Mouse (Mus musculus): ENCODE data around the gene Slc7a11. TPM values are rescaled to one million over a fixed set of nuclear protein-coding genes. Genes with fewer than 3 reads are reported as not detected.

Gene Slc7a11
- polyA plus RNA-seq, 1 experiment from 2014 or later: 3.1 TPM

DNA sequence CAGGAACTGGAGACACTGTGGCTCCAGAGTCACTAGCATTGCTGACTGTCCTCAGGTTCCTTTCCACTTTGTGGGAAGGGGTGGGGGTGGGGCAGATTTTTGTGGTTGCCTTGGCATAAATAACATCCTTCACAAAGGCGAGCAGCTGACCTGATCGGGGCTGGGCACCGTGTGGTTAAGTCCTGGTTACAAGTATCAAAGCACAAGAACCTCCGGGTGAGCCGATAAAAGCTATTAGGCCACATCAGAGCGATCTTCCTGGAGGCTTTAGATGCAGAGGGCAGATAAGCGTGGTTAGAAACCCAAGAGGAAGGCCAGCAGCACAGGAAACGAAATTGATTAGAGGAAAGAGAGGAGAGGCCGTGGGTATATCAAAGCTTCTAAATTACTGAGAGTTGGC is 55.1 kb downstream of the Slc7a11 start:
- Histone ChIP-seq H3K9ac (replicated peaks) (no peak overlapping the region), H3K9me3 (replicated peaks) (0 out of 2 replicates have a peak, but pooled peaks cover 2% of the 10 kb centered on the region), H3K27ac (replicated peaks) (no peak overlapping the region), H3K27me3 (replicated peaks) (no peaks in the 10 kb centered on the region), H3K4me2 (no peak overlapping the region), H3K36me3 (no peaks in the 10 kb centered on the region), H3K4me1 (no peaks in the 10 kb centered on the region), H3K4me3 (replicated peaks) (no peak overlapping the region)
- ATAC-seq (ENCODE audit: low FRiP score): no peak
- WGBS: 82% methylated on average over 9 of the region's 9 CpGs

GRCm38 (mm10) chr3:50387280-50387679 is 56.1 kb downstream of the Slc7a11 start:
- ATAC-seq (ENCODE audit: low FRiP score): no peak
- WGBS: 51% methylated on average over 4 of the region's 4 CpGs

DNA sequence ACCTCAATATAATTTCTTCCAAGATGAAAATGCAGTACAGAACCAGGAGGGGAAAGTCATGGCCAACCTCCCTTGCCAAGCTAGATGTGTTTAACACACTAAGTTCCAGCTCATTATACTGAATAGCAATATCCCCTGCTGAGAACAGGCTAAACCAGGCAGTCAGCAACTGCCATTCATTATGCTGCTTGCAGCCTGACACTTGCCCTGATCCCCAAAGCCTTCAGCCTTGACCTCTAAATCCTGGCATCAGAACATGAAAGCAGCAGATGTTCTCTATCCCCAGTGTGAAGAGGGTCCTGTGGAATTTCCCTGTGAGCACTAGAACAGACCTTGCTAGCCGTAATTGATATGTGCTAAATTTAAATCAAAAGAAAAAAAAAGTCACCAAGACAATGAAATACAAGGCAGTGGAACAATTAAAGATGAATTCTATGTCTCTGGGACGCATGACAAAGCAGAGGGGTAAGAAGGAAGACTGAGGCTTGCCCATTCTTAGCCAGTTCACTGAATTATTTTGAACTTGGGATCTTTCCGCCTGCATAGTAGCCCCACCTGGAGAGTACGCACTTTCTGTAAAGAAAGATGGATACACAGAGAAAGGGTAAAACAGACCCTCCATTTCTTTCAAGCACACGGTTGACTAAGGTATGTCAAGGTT is 56.7 kb downstream of the Slc7a11 start:
- H3K27ac ChIP-seq (replicated peaks): no peak overlapping the region
- H3K4me3 ChIP-seq (replicated peaks): no peak overlapping the region
- no peaks in the 10 kb centered on the region for H3K36me3 ChIP-seq
- 67% methylated on average over 5 of the region's 5 CpGs for WGBS
- H3K4me2 ChIP-seq: no peak overlapping the region
- 0 out of 2 replicates have a peak, but pooled peaks cover 2% of the 10 kb centered on the region for H3K9me3 ChIP-seq (replicated peaks)
- H3K27me3 ChIP-seq (replicated peaks): no peaks in the 10 kb centered on the region
- no peak for ATAC-seq (ENCODE audit: low FRiP score)
- no peak overlapping the region for H3K9ac ChIP-seq (replicated peaks)
- peaks cover 13% of the 10 kb centered on the region for H3K4me1 ChIP-seq

More at GRCm38 (mm10) chr3:50387280-50387679, 56.1 kb downstream of the Slc7a11 start:
- Histone ChIP-seq H3K4me1 (peaks cover 7% of the 10 kb centered on the region), H3K36me3 (no peaks in the 10 kb centered on the region), H3K4me3 (replicated peaks) (no peak overlapping the region), H3K9me3 (replicated peaks) (0 out of 2 replicates have a peak, but pooled peaks cover 2% of the 10 kb centered on the region), H3K27ac (replicated peaks) (no peak overlapping the region), H3K4me2 (no peak overlapping the region), H3K27me3 (replicated peaks) (no peaks in the 10 kb centered on the region), H3K9ac (replicated peaks) (no peak overlapping the region)

DNA sequence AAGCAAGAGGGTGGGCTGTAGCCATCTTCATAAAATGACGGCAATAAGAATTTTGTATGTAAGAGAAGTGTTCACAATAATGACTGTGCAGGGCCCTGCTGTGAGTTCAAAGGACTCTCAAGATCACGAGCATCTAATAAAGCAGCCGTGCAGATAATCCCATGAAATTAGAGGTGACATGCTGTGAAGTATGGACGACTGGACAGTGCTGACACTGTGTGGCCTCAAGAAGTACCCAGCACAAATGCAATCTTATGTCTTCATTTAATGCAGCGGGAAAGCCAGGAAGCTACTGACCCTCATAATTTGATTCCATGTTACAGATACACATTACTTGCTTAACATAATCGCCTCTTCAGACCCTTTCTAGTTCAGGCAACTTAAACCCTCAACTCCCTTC is 57.3 kb downstream of the Slc7a11 start:
- H3K27me3 ChIP-seq (replicated peaks): no peaks in the 10 kb centered on the region
- H3K4me2 ChIP-seq: no peak overlapping the region
- 0 out of 2 replicates have a peak, but pooled peaks cover 2% of the 10 kb centered on the region for H3K9me3 ChIP-seq (replicated peaks)
- peaks cover 14% of the 10 kb centered on the region for H3K4me1 ChIP-seq
- no peak for ATAC-seq (ENCODE audit: low FRiP score)
- H3K27ac ChIP-seq (replicated peaks): no peak overlapping the region
- WGBS: 45% methylated on average over 6 of the region's 6 CpGs
- no peak overlapping the region for H3K4me3 ChIP-seq (replicated peaks)
- no peak overlapping the region for H3K9ac ChIP-seq (replicated peaks)
- H3K36me3 ChIP-seq: no peaks in the 10 kb centered on the region

DNA sequence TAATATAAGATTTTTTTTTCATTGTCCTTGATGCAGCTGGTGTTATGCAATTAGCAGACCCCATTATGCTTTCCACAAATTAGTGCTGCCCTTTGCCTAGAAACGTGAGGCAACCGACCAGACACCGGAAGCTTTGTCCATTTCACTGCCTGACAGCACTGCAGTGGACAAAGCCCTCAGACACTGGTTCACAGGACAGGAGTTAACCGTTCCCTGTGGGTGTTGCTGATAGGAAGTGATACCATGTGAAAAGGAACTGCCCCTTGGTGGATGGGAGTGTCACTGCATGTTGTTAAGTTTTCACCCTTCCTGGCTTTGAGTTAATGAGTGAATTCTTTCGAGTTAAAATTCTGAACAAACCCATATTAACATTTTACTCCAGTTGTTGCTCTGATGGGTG is 60.7 kb downstream of the Slc7a11 start:
- no peaks in the 10 kb centered on the region for H3K27me3 ChIP-seq (replicated peaks)
- H3K4me1 ChIP-seq: peaks cover 16% of the 10 kb centered on the region
- no peaks in the 10 kb centered on the region for H3K36me3 ChIP-seq
- peak overlapping the region; percentile 52 for H3K4me2 ChIP-seq
- peak overlapping the region; percentile 60; the same call in 1 of the 2 replicates for H3K27ac ChIP-seq (replicated peaks)
- 25% methylated on average over 5 of the region's 5 CpGs for whole genome bisulfite sequencing
- ATAC-seq (ENCODE audit: low FRiP score): no peak
- no peak overlapping the region for H3K4me3 ChIP-seq (replicated peaks)
- no peaks in the 10 kb centered on the region for H3K9me3 ChIP-seq (replicated peaks)
- no peak overlapping the region for H3K9ac ChIP-seq (replicated peaks)

DNA sequence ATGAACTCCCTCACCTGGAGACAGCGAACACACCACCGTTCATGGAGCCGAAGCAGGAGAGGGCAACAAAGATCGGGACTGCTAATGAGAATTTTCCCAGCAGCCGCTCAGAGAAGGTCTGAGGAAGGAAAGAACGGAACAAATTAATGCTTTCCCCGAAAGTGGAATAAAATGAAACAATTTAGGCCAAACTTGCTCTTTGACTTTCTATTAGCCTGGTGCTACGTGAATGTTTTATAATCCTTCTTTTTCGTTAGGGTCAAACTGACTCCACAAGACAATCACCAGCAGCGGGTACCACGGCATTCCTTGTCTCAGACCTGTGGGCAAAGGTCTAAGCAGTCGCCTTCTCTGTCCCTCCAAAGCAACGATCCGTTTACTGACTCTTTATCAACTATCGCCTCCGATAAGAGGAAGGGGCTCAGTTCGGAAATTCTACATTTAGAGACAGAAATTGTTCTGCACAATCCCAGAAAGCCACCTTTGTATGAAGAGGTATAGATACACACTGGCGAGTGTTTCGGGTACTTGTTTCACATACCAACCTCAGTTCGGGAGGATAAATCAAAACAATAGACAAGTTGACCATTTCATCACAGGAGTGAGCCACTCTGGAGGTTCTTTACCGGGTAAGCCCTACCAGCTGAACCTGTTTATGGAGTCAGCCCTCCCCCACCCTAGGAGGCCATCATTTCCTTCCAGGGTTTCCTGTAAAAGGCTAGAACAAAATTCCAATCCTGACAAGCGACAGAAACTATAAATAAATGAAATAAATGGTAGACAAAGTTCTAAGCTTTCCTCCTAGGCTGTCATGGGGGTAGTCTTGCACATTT is 61.3 kb downstream of the Slc7a11 start:
- 41% methylated on average over 22 of the region's 22 CpGs for WGBS
- ATAC-seq (ENCODE audit: low FRiP score): peak; percentile 63; the same call in 1 of the 2 replicates
- peak overlapping the region; percentile 60 for H3K27ac ChIP-seq (replicated peaks)
- no peaks in the 10 kb centered on the region for H3K27me3 ChIP-seq (replicated peaks)
- peak overlapping the region; percentile 34 for H3K4me3 ChIP-seq (replicated peaks)
- no peaks in the 10 kb centered on the region for H3K36me3 ChIP-seq
- H3K4me2 ChIP-seq: peak overlapping the region; percentile 52
- H3K4me1 ChIP-seq: peaks cover 16% of the 10 kb centered on the region
- 0 out of 2 replicates have a peak overlapping the region, but pooled peaks have one; percentile 27 for H3K9ac ChIP-seq (replicated peaks)
- no peaks in the 10 kb centered on the region for H3K9me3 ChIP-seq (replicated peaks)

GRCm38 (mm10) chr3:50381160-50381860 is 62.1 kb downstream of the Slc7a11 start:
- no peaks in the 10 kb centered on the region for H3K9me3 ChIP-seq (replicated peaks)
- no peaks in the 10 kb centered on the region for H3K27me3 ChIP-seq (replicated peaks)
- WGBS: 15% methylated on average over 10 of the region's 10 CpGs
- H3K4me2 ChIP-seq: peak overlapping the region; percentile 52
- peak overlapping the region; percentile 34 for H3K4me3 ChIP-seq (replicated peaks)
- 0 out of 2 replicates have a peak overlapping the region, but pooled peaks have one; percentile 27 for H3K9ac ChIP-seq (replicated peaks)
- no peak overlapping the region for H3K27ac ChIP-seq (replicated peaks)
- peaks cover 16% of the 10 kb centered on the region for H3K4me1 ChIP-seq
- ATAC-seq (ENCODE audit: low FRiP score): peak; percentile 89
- H3K36me3 ChIP-seq: no peaks in the 10 kb centered on the region

- Histone ChIP-seq H3K4me2 (no peak overlapping the region), H3K36me3 (no peaks in the 10 kb centered on the region), H3K4me1 (peaks cover 16% of the 10 kb centered on the region), H3K9ac (replicated peaks) (no peak overlapping the region), H3K27ac (replicated peaks) (no peak overlapping the region), H3K4me3 (replicated peaks) (no peak overlapping the region), H3K27me3 (replicated peaks) (no peaks in the 10 kb centered on the region), H3K9me3 (replicated peaks) (no peaks in the 10 kb centered on the region)
- 59% methylated on average over 8 of the region's 8 CpGs for WGBS
- ATAC-seq (ENCODE audit: low FRiP score): no peak
These were observed 63.5 kb downstream of the Slc7a11 start for GRCm38 (mm10) chr3:50379942-50380341.

GRCm38 (mm10) chr3:50375477-50375876 is 67.9 kb downstream of the Slc7a11 start:
- Histone ChIP-seq H3K4me1 (no peaks in the 10 kb centered on the region), H3K36me3 (no peaks in the 10 kb centered on the region), H3K9me3 (replicated peaks) (no peaks in the 10 kb centered on the region), H3K27me3 (replicated peaks) (no peaks in the 10 kb centered on the region), H3K4me2 (no peak overlapping the region), H3K27ac (replicated peaks) (no peak overlapping the region), H3K9ac (replicated peaks) (no peak overlapping the region), H3K4me3 (replicated peaks) (no peak overlapping the region)
- peak; percentile 35; the same call in 1 of the 2 replicates for ATAC-seq (ENCODE audit: low FRiP score)

DNA sequence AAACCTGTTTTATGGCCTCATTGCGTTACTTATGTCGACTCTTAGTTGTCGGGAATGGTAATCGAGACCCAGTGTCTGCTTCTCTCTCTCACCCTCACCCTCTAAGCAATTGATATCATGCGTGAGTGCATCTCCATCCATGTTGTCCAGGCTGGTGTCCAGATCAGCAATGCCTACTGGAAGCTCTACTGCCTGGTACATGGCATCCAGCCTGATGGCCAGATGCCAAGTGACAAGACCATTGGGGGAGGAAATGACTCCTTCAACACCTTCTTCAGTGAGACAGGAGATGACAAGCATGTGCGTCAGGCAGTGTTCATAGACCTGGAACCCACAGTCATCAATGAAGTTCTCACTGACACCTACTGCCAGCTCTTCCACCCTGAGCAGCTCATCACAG is 73.6 kb downstream of the Slc7a11 start:
- no peaks in the 10 kb centered on the region for H3K27me3 ChIP-seq (replicated peaks)
- no peak overlapping the region for H3K4me3 ChIP-seq (replicated peaks)
- no peak overlapping the region for H3K27ac ChIP-seq (replicated peaks)
- H3K9ac ChIP-seq (replicated peaks): no peak overlapping the region
- no peak for ATAC-seq (ENCODE audit: low FRiP score)
- no peak overlapping the region for H3K4me2 ChIP-seq
- H3K9me3 ChIP-seq (replicated peaks): no peaks in the 10 kb centered on the region
- H3K4me1 ChIP-seq: no peaks in the 10 kb centered on the region
- WGBS: 93% methylated on average over 6 of the region's 6 CpGs
- H3K36me3 ChIP-seq: no peaks in the 10 kb centered on the region

GRCm38 (mm10) chr3:50367175-50367574 is 76.2 kb downstream of the Slc7a11 start:
- 42% methylated on average over 3 of the region's 3 CpGs for WGBS
- no peak overlapping the region for H3K4me2 ChIP-seq
- H3K9me3 ChIP-seq (replicated peaks): no peaks in the 10 kb centered on the region
- no peaks in the 10 kb centered on the region for H3K36me3 ChIP-seq
- H3K9ac ChIP-seq (replicated peaks): no peak overlapping the region
- no peak overlapping the region for H3K4me3 ChIP-seq (replicated peaks)
- no peaks in the 10 kb centered on the region for H3K27me3 ChIP-seq (replicated peaks)
- no peak overlapping the region for H3K27ac ChIP-seq (replicated peaks)
- no peak for ATAC-seq (ENCODE audit: low FRiP score)
- H3K4me1 ChIP-seq: no peaks in the 10 kb centered on the region
